Mouse (Mus musculus) B cell, adult 67 days (primary cell): Measurements from ENCODE around the gene Fam98b. TPM values are rescaled to one million over a fixed set of nuclear protein-coding genes. Genes with fewer than 3 reads are reported as not detected.

ENCODE experiments used
- total RNA-seq, 2 experiments: library from RNA; stranded (reverse); gene quantifications; 4 replicates each; pipeline ENCODE4 v1.2.4; 2023

The Fam98b gene
- 10 to 100 TPM; 39.2 to 45.8 TPM for total RNA-seq

GRCm38 (mm10) chr2:117249255-117250000 lies at the start of gene Fam98b:
Fam98b (plus strand) TSS chr2:117249739.

Other genes with a start within 250 kb of the Fam98b start
- gene Spred1, start 128.4 kb upstream of the Fam98b start, total RNA-seq, result 1 to 10 TPM; 3.2 to 4.7 TPM
- 100 to 1,000 TPM; 160 to 174 TPM for gene Rasgrp1, start 93.3 kb downstream of the Fam98b start, total RNA-seq